Mouse (Mus musculus) right cerebral cortex, postnatal 36 days (tissue): Measurements from ENCODE around the gene Rimklb.
"Not testable (repeated sequence)": the region's sequence is repeated elsewhere in the genome, so short reads cannot be mapped to it uniquely, and the experiment has no call there.

Source experiments
- DNase-seq, 2 experiments: peaks; one replicate each; pipeline ENCODE4 v3.0.0; 2022; ENCODE audit warnings: low spot score in 2 of 2, mixed read lengths in 1 of 2

Rimklb gene

GRCm38 (mm10) chr6:122498661-122499060, at the start of gene Rimklb:
TSS of gene Rimklb (minus strand) at chr6:122498761.
- no peak for DNase-seq

- DNase-seq, result no peak
Measured at GRCm38 (mm10) chr6:122545948-122546347, 47.4 kb upstream of the Rimklb start.

DNA sequence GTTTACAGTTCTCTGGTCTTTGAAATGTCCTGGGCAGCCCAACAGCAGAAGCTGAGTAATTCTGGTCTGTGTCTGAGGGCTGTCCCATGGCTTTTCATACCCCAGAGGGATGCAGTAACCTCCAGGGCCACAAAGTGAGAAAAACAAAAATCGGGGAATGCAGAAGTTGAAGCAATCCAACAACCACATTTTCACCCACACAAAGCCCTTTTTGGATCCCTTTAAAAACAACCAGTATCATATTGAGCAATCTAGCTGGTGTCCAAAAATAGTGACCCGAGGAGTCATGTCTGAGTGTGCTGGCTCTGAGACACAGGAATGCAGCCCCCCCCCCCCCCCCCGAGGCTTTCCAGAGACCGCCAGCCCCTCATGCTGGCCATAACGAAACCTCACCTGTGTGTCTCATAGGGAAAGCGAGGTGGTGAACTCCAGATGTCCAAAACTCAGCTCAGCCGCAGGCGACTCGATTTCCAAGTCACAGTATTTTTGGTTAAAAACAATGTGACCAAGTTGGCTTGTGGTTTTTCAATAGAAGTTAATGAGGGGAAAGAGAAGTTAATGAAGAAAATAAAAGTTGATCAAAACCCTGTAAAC, 46.8 kb upstream of the Rimklb start:
- DNase-seq, result no peak

DNA sequence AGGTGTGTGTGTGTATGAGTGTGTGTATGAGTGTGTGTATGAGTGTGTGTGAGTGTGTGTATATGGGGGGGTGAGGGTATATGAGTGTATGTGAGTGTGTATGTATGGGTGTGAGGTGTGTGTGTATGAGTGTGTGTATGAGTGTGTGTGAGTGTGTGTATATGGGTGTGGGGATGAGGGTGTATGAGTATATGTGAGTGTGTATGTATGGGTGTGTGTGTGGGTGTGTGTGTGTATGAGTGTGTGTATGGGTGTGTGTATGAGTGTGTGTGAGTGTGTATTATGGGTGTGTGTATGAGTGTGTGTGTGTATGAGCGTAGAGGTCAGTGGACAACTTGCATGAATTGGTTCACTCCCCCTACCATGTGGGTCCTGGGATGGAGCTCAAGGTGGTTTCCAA, 46.1 kb upstream of the Rimklb start:
- DNase-seq, result no peak

GRCm38 (mm10) chr6:122543574-122543973, 45.0 kb upstream of the Rimklb start:
- no peak for DNase-seq

DNA sequence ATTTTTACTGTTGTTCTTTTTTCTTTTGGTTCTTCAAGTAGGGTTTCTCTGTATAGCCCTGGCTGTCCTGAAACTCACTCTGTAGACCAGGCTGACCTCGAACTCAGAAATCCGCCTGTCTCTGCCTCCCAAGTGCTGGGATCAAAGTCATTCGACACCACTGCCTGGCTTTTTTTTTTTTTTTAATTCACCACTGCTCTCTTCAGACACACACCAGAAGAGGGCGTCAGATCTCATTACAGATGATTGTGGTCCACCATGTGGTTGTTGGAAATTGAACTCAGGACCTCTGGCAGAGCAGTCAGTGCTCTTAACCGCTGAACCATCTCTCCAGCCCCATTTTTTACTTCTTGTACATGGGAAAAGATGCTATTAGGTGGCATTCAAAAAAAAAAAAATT, 43.9 kb upstream of the Rimklb start:
- DNase-seq, result not testable (repeated sequence)

DNA sequence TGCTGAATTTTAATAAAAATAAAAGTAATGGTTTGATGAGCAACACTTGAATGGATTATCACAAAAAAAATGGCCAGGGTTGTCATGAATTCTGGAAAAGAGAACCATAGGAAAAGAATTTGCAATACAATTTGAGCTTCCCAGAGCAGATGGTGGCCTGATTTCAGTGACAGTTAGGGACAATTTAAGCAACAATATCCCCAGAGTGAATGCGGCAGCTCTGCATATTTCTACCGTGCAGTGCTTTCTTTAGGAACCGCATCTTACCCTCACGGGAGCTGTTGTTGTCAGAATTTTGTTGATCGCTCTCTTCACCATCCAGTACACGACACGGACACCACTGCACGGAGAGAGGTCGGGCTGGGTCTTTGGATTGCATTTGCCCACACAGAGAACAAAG, 41.0 kb upstream of the Rimklb start:
- no peak for DNase-seq

GRCm38 (mm10) chr6:122534032-122534431, 35.5 kb upstream of the Rimklb start:
- no peak for DNase-seq

DNA sequence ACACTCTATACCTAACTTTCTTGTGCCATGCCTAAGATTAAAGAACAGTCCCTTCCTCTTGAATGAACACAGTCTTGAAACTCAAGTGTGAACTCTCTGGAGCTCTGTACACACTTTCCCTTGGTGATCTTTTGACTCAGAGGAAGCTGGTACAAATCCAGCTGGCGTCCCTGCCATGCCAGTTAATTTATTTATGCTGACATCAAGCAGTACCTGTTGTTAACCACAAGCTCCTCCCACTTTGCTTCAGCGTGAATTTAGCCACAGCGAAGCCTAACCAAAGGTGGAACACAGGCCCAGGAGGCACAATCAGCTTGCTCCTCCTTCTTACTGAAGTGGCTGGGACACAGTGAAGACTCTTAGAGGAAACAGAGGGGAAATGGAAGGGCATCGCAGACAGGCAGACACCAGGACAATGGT, 34.3 kb upstream of the Rimklb start:
- DNase-seq, result no peak

DNA sequence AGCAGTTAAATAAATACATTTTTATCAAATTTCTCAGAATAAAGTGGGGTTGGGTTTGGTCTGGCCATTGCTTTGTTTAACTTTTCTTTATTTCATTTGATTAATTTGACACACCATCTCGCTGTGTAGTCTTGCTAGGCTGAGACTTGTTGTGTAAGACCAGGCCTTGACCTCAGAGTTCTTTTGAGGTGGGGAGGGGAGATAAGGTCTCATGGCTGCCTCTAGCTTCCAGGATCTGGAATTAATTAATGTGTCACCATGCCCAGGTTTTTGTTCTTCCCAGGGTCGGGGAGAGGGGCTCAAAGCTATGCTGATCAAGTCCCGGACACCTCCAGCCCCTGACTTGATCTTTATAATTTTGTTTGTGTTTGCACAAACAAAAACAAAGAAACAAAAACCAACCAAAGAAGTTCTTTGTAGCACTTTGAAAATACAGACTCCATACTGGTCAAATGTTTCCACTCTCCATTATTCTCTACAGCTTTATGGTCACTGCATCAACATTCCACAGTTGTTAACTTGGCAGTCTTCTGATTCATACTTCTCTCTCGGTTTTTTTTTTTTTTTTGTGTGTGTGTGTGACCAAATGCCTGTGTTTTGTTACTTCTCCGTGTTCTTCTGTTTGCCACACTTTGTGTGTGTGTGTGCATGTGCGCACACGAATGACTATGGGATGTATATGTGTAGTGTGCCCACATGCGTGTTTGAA, 33.1 kb upstream of the Rimklb start:
- no peak for DNase-seq

DNA sequence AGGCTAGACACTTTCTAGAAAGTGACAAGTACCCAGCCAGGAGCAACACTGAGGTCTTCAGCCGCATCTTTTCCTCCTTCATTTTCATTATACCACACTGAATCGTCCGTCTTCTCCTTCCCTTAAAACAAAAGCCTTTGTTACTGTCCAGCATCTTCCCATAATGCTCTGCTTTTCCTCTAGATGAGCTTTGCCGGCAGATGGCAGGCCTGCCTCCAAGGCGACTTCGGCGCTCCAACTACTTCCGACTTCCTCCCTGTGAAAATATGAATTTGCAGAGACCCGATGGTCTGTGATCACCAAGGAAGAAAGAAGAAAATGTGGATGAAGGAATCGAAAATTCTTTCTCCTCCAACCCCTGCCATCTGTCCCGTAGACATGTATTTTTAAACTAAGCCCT, 29.6 kb upstream of the Rimklb start:
- DNase-seq, result no peak

DNA sequence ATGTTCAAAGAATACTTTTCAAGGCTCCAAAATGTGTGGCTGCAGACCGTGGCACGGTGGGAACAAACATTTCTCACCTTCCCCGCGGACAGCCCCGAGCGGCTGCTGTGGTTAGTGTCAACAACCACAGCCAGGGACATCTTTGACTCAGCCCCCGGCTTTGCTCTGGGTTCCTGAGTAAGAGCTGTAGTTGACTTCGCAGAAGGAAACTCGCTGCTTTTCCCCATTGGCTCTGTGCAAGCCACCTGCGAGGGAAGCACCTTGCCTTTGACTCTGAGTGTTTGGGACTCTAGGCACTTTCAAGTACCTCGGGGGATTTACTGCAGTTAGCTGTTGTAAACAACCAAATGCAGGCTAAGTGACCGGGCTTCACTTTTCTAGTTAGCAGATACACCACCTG, 29.0 kb upstream of the Rimklb start:
- DNase-seq, result no peak

GRCm38 (mm10) chr6:122523289-122523688, 24.7 kb upstream of the Rimklb start:
- no peak for DNase-seq

GRCm38 (mm10) chr6:122522595-122522994, 24.0 kb upstream of the Rimklb start:
- DNase-seq, result no peak

DNA sequence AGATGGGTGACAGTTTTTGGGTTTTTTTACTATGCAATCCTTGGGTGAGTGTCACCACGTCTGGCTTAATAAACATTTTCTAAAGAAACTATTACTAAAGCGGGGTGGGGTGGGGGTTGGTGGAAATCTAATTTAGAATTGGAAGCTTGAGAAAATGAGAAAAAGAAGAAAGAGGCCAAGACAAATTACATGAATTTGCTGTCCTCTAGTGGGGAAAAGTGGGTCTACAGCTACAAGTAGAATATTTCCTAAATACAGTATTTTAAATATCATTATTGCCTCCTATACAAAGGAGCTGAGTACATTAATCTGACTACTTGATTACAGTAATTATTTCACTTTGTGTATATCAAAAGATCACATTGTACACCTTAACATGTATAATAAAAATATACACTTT, 20.8 kb upstream of the Rimklb start:
- no peak for DNase-seq

DNA sequence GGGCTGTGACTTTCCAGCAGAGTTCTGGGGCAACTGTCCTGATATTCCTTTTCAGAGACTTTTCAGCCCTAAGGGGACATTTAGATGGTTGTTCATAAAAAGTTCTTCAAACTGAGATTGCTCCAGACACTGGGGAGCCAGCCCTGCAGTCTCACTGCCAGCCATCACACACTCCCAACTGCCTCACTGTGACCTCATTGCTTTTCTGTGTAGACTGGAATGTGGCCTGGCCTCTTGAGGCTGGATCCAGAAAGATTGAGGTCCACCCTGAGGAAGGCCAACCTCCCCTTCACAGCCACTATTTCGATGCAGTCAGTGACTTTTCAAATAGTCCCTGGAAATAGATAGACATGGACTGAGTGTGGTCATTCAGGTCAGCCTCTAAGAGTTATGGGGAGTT, 19.1 kb upstream of the Rimklb start:
- DNase-seq, result no peak

- DNase-seq, result not testable (repeated sequence)
Measured at GRCm38 (mm10) chr6:122515762-122516161, 17.2 kb upstream of the Rimklb start.

- no peak for DNase-seq
Measured at GRCm38 (mm10) chr6:122514312-122514711, 15.8 kb upstream of the Rimklb start.

DNA sequence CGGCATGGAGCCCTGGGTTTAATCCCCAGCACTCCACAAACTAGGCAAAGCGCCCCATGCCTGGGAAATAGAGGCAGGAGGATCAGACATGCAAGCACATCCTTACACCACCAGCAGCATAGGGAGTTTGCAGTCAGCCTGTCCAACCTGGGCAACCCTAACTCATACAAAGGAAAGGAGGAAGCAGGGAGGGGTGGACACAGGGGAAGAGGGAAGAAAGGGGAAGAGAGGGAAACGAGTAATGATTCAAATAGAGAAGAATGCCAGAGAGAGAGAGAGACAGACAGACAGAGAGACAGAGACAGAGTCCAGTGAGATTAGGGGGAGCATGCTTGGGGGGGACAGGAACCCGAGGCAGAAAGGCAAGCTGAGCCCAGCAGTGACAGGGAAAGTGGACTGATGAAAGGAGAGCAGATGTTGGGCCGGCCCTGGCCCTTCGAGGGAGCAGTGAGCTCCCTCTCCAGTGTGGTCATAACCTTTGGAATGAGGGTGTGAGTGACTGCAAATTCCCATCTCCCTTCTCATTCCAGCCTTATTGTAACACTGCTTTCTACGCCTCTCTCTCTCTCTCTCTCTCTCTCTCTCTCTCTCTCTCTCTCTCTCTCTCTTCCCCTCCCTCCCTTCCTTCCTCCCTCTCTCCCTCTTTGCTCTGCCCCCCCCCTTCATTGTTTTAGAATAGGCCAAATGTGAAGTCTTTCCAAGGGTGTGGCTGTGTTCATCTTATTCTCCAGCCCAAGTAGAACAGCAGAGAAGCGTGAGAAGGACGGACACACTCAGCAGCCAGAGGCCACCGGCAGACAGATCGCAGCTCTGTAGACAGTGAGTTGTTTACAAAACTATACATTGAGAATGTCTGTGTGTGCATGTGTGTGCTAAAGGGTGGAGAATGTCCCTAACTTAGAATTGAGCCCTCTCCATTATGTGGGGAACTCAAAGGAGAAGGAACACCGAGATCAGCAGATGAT, 14.6 kb upstream of the Rimklb start:
- no peak for DNase-seq

DNA sequence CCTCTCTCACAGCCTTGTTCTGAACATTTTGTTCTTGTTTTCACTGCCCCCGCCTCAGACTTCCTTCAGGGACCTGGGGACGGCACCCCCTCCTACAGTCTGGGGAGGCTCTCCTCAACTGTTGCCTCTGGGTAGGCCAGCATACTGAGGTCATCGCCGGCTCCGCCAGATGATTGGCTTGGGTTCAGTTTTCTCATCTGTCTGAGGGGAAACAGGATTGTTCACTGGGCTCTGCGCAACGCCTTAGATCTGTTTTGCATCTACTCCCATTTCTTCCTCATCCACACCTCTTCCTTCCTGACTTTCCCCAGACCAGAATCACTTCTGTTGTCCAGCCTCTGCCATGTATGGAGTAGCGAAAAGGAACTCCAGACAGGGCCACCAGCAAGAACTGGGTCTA, 9.9 kb upstream of the Rimklb start:
- no peak for DNase-seq

DNA sequence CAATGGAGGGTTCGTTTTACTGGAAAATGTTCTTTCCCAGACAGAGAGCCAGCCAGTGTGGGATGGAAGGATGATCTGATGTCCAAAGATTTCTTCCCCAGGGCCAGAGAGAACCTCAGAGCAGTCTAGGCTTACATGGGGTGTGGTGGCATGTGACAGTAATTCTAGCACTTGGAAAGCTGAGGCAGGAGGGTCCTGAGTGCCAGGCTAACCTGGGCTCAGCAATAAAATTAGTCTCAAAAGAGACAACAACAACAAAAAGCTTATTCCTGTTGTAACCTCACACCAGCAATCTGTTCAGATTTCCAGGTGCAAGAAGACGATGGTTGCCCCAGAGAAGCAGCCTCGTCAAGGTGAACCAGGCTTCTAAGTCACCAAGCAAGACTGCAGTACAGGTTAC, 7.0 kb upstream of the Rimklb start, which contains the start of gene Mfap5:
Mfap5 (plus strand) TSS at position 301 of the 400 bp plus-strand sequence.
- no peak for DNase-seq

GRCm38 (mm10) chr6:122505041-122505440, 6.5 kb upstream of the Rimklb start:
- DNase-seq, result no peak
